Mouse (Mus musculus): ENCODE results near the gene Sf3a2.

Gene Sf3a2

GRCm38 (mm10) chr10:80776358-80776869, 21.6 kb upstream of the Sf3a2 start:
- DNase-seq: no peak

GRCm38 (mm10) chr10:80777123-80777522, 20.9 kb upstream of the Sf3a2 start:
- no peak for DNase-seq

GRCm38 (mm10) chr10:80779565-80779964, 18.4 kb upstream of the Sf3a2 start:
- no peak for DNase-seq

GRCm38 (mm10) chr10:80784302-80784701, 13.7 kb upstream of the Sf3a2 start:
- DNase-seq: no peak

DNA sequence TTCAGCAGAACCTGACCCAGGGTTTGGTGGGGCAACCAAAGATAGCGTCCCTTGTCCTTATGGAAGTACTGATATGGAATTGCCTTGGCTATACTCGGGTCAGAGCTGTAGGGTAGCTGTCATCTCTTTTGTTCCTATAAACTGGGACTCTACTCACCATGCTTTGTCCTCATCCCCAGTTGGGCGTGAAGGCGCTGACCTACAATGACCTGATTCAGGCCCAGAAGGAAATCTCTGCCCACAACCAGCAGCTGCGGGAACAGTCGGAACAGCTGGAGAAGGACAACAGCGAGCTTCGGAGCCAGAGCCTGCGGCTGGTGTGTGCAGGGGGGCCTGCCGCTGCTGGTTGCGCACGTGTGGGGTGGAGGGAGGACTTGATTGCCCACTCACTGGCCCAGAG, 13.1 kb upstream of the Sf3a2 start:
- DNase-seq: no peak

- no peak for DNase-seq
These were observed 12.0 kb upstream of the Sf3a2 start for GRCm38 (mm10) chr10:80785963-80786362.

DNA sequence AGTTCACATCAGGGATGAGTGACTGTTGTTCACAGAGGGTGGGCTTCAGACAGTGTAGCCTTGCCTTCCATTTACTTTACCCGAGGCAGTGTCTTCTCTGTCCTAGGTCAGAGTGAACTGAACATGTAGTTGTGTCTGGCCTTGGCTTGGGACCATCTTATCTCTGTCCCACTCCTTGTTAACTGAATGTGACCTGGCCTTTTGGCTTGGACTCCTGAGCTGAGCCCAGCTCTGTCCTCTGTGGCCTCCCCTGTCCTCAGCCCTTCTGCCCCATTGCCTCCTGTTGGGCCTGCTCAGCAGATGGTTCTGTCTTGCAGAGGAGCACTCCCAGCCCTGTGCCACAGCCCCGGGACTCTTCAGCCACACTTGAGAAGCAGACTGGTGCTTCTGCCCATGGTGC, 10.5 kb upstream of the Sf3a2 start:
- DNase-seq: no peak

DNA sequence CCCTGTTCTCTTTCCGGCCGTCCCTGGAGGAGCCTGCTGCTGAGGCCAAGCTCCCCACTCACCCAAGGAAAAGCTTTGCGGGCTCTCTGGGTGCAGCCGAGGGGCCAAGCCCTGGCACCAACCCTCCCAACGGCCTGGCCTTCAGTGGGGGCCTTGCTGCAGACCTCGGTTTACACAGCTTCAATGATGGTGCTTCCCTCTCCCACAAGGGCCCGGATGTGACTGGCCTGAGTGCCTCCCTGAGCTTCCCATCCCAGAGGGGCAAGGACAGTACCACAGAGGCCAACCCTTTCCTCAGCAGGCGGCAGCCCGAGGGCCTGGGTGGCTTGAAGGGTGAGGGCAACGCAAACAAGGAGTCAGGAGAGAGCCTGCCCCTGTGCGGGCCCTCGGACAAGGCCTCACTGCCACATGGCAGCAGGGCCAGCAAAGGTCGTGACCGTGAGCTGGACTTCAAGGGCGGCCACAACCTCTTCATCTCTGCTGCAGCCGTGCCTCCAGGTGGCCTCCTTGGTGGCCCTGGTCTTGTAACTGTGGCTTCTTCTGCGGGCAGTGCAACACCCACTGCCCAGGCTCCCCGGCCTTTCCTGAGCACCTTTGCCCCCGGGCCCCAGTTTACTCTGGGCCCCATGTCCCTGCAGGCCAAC, 7.1 kb upstream of the Sf3a2 start:
- no peak for DNase-seq

- DNase-seq: no peak
These were observed 6.4 kb upstream of the Sf3a2 start for GRCm38 (mm10) chr10:80791476-80792174.

GRCm38 (mm10) chr10:80792175-80793032, 5.6 kb upstream of the Sf3a2 start:
- DNase-seq: peak; percentile 61 to 73

GRCm38 (mm10) chr10:80793033-80793784, 4.8 kb upstream of the Sf3a2 start:
- no peak for DNase-seq

DNA sequence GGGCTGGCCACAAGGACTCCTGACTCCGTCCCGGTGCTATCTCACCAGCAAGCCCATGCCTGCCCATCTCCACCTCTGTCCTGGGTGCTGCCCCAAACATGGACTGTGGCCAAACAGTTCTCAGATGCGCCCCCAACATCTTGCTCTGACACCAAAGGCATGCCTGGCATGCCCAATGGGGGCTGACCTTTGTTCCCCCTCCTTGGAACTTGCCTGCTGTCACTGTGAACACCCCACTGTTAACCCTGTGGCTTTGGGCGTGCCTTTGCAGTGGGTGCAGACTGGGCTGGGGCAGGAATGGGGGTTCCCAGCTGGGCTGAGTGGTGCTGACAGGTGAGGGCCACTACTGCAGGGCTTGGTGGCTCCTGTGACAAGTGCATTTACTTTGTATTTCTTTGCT, 4.2 kb upstream of the Sf3a2 start:
- DNase-seq: no peak

- DNase-seq: no peak
These were observed 3.2 kb upstream of the Sf3a2 start for GRCm38 (mm10) chr10:80794750-80795149.

- DNase-seq: no peak
These were observed 1.6 kb upstream of the Sf3a2 start for GRCm38 (mm10) chr10:80796307-80796848.

- DNase-seq: no peak
These were observed 530 bp upstream of the Sf3a2 start for GRCm38 (mm10) chr10:80797186-80798149.

DNA sequence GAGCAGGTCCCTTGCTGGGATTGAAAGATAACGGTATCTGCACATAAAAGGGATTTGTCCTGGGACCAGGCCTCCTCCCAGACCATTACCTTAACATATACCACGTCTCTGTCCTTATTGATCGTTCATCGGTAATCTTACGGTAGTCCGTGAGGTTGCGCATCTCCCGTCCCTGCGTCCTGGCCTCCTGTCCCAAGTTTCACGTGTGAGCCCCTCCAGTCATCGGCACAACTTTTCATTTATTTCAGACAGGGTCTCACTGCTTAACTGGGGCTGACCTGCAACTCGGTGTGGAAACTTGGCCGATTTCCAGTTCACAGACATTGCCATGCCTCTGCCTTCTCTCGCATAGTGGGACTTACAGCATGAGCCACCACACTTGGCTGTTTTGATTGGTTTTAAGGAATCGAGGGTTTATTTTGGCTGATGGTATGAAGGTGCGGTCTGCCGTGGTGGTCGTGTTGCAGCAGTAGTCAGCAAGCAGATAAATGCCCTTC, 1.1 kb downstream of the Sf3a2 start:
- DNase-seq: no peak

- DNase-seq: no peak
These were observed 4.4 kb downstream of the Sf3a2 start for GRCm38 (mm10) chr10:80802204-80802912.

GRCm38 (mm10) chr10:80802996-80803395, 5.0 kb downstream of the Sf3a2 start:
- DNase-seq: no peak

- DNase-seq: no peak
These were observed 6.3 kb downstream of the Sf3a2 start for GRCm38 (mm10) chr10:80804340-80804739.

- DNase-seq: no peak
These were observed 6.9 kb downstream of the Sf3a2 start, which contains the start of gene Amh for GRCm38 (mm10) chr10:80804916-80805315. Gene Amh, plus strand, starts transcription at chr10:80805243.

All from thymus, adult 18-20 months (tissue).